Mouse (Mus musculus) CH12.LX (cell line): ENCODE results near the gene Dclk2. TPM values are rescaled to one million over a fixed set of nuclear protein-coding genes. Genes with fewer than 3 reads are reported as not detected.
A peak's percentile ranks its signal among the peaks of the same experiment; 100 is the strongest.

Experiments
- DNase-seq: peaks from one replicate; pipeline ENCODE4 v3.0.0-alpha.2; 2013; ENCODE audit errors: extremely low read depth
- H3K27ac ChIP-seq: 2 replicates; pipeline ENCODE4 v1.5.1; 2012; ENCODE audit warnings: low read depth, mild to moderate bottlenecking, control low read depth, moderate library complexity; ENCODE audit not compliant: insufficient read depth
- H3K27me3 ChIP-seq: replicated peaks from 2 replicates; pipeline ENCODE3; 2012; ENCODE audit warnings: inconsistent platforms
- H3K36me3 ChIP-seq, 2 experiments: replicated peaks in 1 of 2; 2 replicates each; pipeline versions ENCODE3 to v1.6.1; 2012; ENCODE audit warnings: inconsistent platforms in 1 of 2, low read length in 1 of 2, mild to moderate bottlenecking in 1 of 2, mixed read lengths in 1 of 2, moderate library complexity in 1 of 2; ENCODE audit not compliant: control insufficient read depth in 1 of 2, insufficient read depth in 1 of 2
- H3K4me1 ChIP-seq, 2 experiments: 2 replicates each; pipeline ENCODE4 v1.6.1; 2012; ENCODE audit warnings: inconsistent platforms in 1 of 2, moderate library complexity in 1 of 2; ENCODE audit not compliant: insufficient read depth in 2 of 2, control insufficient read depth in 1 of 2
- H3K4me2 ChIP-seq: 2 replicates; pipeline ENCODE4 v1.6.1; 2012; ENCODE audit warnings: low read depth, mild to moderate bottlenecking, control low read depth; ENCODE audit not compliant: poor library complexity, insufficient read depth, severe bottlenecking
- H3K4me3 ChIP-seq, 3 experiments: fragments of 150-350 bp in 1 of 3; sonication (generic) in 1 of 3; replicated peaks in 1 of 3; 2 replicates each; pipeline versions ENCODE3 to v1.5.1; 2011 to 2012; ENCODE audit warnings: low read depth in 2 of 3, low read length in 2 of 3, mild to moderate bottlenecking in 2 of 3, moderate library complexity in 2 of 3, control low read depth in 1 of 3, improper control_type of control experiment in 1 of 3, inconsistent platforms in 1 of 3, mixed read lengths in 1 of 3; ENCODE audit not compliant: poor library complexity in 1 of 3
- H3K79me2 ChIP-seq: replicated peaks from 2 replicates; pipeline ENCODE4 v1.6.1; 2012; ENCODE audit warnings: mild to moderate bottlenecking, moderate library complexity; ENCODE audit not compliant: control insufficient read depth, poor library complexity, insufficient read depth, severe bottlenecking; ENCODE audit errors: extremely low read depth
- H3K9ac ChIP-seq: 2 replicates; pipeline ENCODE4 v1.6.1; 2012; ENCODE audit warnings: low read depth, mild to moderate bottlenecking, control low read depth, moderate library complexity; ENCODE audit not compliant: insufficient read depth
- H3K9me3 ChIP-seq: replicated peaks from 2 replicates; pipeline ENCODE3; 2012; ENCODE audit warnings: low read length, inconsistent platforms, mixed read lengths
- BHLHE40 ChIP-seq: IDR thresholded peaks from 2 replicates; pipeline ENCODE4 v1.6.1; 2011; ENCODE audit warnings: mild to moderate bottlenecking, low read depth, low read length, improper control_type of control experiment
- CHD1 ChIP-seq: IDR thresholded peaks from 2 replicates; pipeline ENCODE4 v1.6.1; 2012; ENCODE audit warnings: low read depth, low read length, improper control_type of control experiment, inconsistent platforms
- CHD2 ChIP-seq: IDR thresholded peaks from 2 replicates; pipeline ENCODE4 v1.6.1; 2011; ENCODE audit warnings: low read length, improper control_type of control experiment
- CTCF ChIP-seq, 2 experiments: IDR thresholded peaks in 1 of 2; conservative IDR thresholded peaks in 1 of 2; 2 replicates each; pipeline ENCODE4 v1.5.1; 2011 to 2012; ENCODE audit warnings: low read depth in 2 of 2, low read length in 2 of 2, improper control_type of control experiment in 1 of 2, inconsistent platforms in 1 of 2, mild to moderate bottlenecking in 1 of 2, moderate library complexity in 1 of 2
- E2F4 ChIP-seq: IDR thresholded peaks from 2 replicates; pipeline ENCODE4 v1.6.1; 2011; ENCODE audit warnings: low read depth, low read length, improper control_type of control experiment; ENCODE audit not compliant: insufficient replicate concordance
- GABPA ChIP-seq: IDR thresholded peaks from 2 replicates; pipeline ENCODE4 v1.6.1; 2012; ENCODE audit warnings: low read depth, low read length, improper control_type of control experiment, inconsistent platforms; ENCODE audit not compliant: insufficient replicate concordance
- JUND ChIP-seq: conservative IDR thresholded peaks from 2 replicates; pipeline ENCODE4 v1.6.1; 2011; ENCODE audit warnings: low read depth, low read length, improper control_type of control experiment
- KAT2A ChIP-seq: IDR thresholded peaks from 2 replicates; pipeline ENCODE4 v1.6.1; 2012; ENCODE audit warnings: low read length, improper control_type of control experiment, inconsistent platforms; ENCODE audit not compliant: insufficient replicate concordance
- MAFK ChIP-seq: IDR thresholded peaks from 2 replicates; pipeline ENCODE4 v1.6.1; 2011; ENCODE audit warnings: low read length, improper control_type of control experiment; ENCODE audit not compliant: insufficient replicate concordance
- MAZ ChIP-seq: IDR thresholded peaks from 2 replicates; pipeline ENCODE4 v1.6.1; 2012; ENCODE audit warnings: low read depth, mild to moderate bottlenecking, inconsistent platforms, low read length, improper control_type of control experiment, moderate library complexity
- MEF2A ChIP-seq: IDR thresholded peaks from 2 replicates; pipeline ENCODE4 v1.6.1; 2014; ENCODE audit warnings: low read depth, mild to moderate bottlenecking, inconsistent platforms, low read length, improper control_type of control experiment, borderline replicate concordance
- MYC ChIP-seq: IDR thresholded peaks from 2 replicates; pipeline ENCODE4 v1.6.1; 2011; ENCODE audit warnings: low read depth, mild to moderate bottlenecking, improper control_type of control experiment, low read length
- PAX5 ChIP-seq: IDR thresholded peaks from 2 replicates; pipeline ENCODE4 v1.6.1; 2012; ENCODE audit warnings: low read length, inconsistent platforms, mixed read lengths
- RAD21 ChIP-seq: IDR thresholded peaks from 2 replicates; pipeline ENCODE4 v1.6.1; 2011; ENCODE audit warnings: low read depth, mild to moderate bottlenecking, low read length, improper control_type of control experiment, moderate library complexity
- SIN3A ChIP-seq: IDR thresholded peaks from 2 replicates; pipeline ENCODE4 v1.6.1; 2012; ENCODE audit warnings: low read length, improper control_type of control experiment, inconsistent platforms
- SMC3 ChIP-seq: IDR thresholded peaks from 2 replicates; pipeline ENCODE4 v1.6.1; 2011; ENCODE audit warnings: low read depth, low read length, improper control_type of control experiment
- USF1 ChIP-seq: IDR thresholded peaks from 2 replicates; pipeline ENCODE4 v1.6.1; 2014; ENCODE audit warnings: low read depth, mild to moderate bottlenecking, inconsistent platforms, low read length, improper control_type of control experiment
- USF2 ChIP-seq: conservative IDR thresholded peaks from 2 replicates; pipeline ENCODE4 v1.6.1; 2011; ENCODE audit warnings: low read depth, low read length, improper control_type of control experiment
- ZKSCAN1 ChIP-seq: IDR thresholded peaks from 2 replicates; pipeline ENCODE4 v1.6.1; 2012; ENCODE audit warnings: low read depth, inconsistent platforms, low read length, improper control_type of control experiment, borderline replicate concordance
- ZNF384 ChIP-seq: IDR thresholded peaks from 2 replicates; pipeline ENCODE4 v1.6.1; 2012; ENCODE audit warnings: low read depth, low read length, improper control_type of control experiment, inconsistent platforms
- dilution Hi-C: fragments of 300-500 bp; cut with MboI; formaldehyde crosslinking; loops from 2 replicates; pipeline ENCODE4 v1.14.3; 2020; ENCODE audit warnings: low sequenced_read_pairs; ENCODE audit not compliant: extremely low pct_unique_long_range_greater_than_20kb, extremely low pct_ligation_motif_present
- in situ Hi-C: fragments of 300-500 bp; cut with MboI; formaldehyde crosslinking; loops from 3 replicates; pipeline ENCODE4 v1.14.3; 2019; ENCODE audit warnings: low sequenced_read_pairs, low pct_ligation_motif_present, low pct_unique_long_range_greater_than_20kb, mixed read lengths
- polyA plus RNA-seq: library from polyadenylated mRNA; unstranded; fragments of >175 nt; gene quantifications from 2 replicates; pipeline ENCODE4 v1.2.1, GENCODE M21; 2012; ENCODE audit warnings: low read depth; ENCODE audit not compliant: insufficient read length
- total RNA-seq, 2 experiments: library from RNA; depleted of rRNA; stranded (reverse); fragments of 300-350 nt in 1 of 2; fragments of >200 nt in 1 of 2; gene quantifications; 2 replicates each; pipeline ENCODE4 v1.2.3; 2012 to 2014

Gene Dclk2
- total and polyA plus RNA-seq, 3 experiments: 0.93 to 2.0 (median 1.0) TPM

- Histone ChIP-seq H3K27me3 (no peaks in the 10 kb centered on the region), H3K4me1 (peaks cover 0 to 23% of the 10 kb centered on the region in 2 experiments; a peak in 2 of 4 replicates), H3K79me2 (no peaks in the 10 kb centered on the region), H3K9ac (no peak overlapping the region), H3K4me3 (no peak overlapping the region), H3K27ac (no peak overlapping the region), H3K36me3 (no peaks in the 10 kb centered on the region), H3K4me2 (no peak overlapping the region), H3K9me3 (peaks cover 9% of the 10 kb centered on the region)
- in situ Hi-C loops (no loop called here), dilution Hi-C loops (no loop called here)
- no peak for TF ChIP-seq RAD21
- TF ChIP-seq JUND: no peak
- TF ChIP-seq ZKSCAN1: no peak
- no peak for TF ChIP-seq KAT2A
- no peak for TF ChIP-seq SMC3
- no peak for TF ChIP-seq CTCF (conservative IDR thresholded peaks at IDR 0.05 in 1 of 2, IDR thresholded peaks at IDR 0.05 in 1 of 2; ENCODE audit: low read depth in 2 of 2, low read length in 2 of 2)
- no peak for TF ChIP-seq USF1
- no peak for TF ChIP-seq CHD1
- TF ChIP-seq MYC: no peak
- no peak for TF ChIP-seq SIN3A
- no peak for TF ChIP-seq MAZ
- no peak for TF ChIP-seq MAFK
- TF ChIP-seq BHLHE40: no peak
- no peak for TF ChIP-seq E2F4
- no peak for TF ChIP-seq GABPA
- no peak for TF ChIP-seq CHD2
- no peak for TF ChIP-seq USF2
- TF ChIP-seq PAX5: no peak
- no peak for TF ChIP-seq MEF2A
- DNase-seq: no peak
Observed at GRCm38 (mm10) chr3:86845578-86845977, 75.1 kb downstream of the Dclk2 start.

- in situ Hi-C loops: no loop called here
- DNase-seq: peak; percentile 24
- no peak overlapping the region for H3K27ac ChIP-seq
Observed at GRCm38 (mm10) chr3:86844804-86845481, 75.7 kb downstream of the Dclk2 start.

More at GRCm38 (mm10) chr3:86844804-86845481, 75.7 kb downstream of the Dclk2 start:
- H3K9me3 ChIP-seq: peaks cover 10% of the 10 kb centered on the region
- no peak overlapping the region for H3K9ac ChIP-seq
- H3K36me3 ChIP-seq: no peaks in the 10 kb centered on the region
- no peaks in the 10 kb centered on the region for H3K27me3 ChIP-seq
- H3K4me3 ChIP-seq: no peak overlapping the region
- TF ChIP-seq ZNF384 (peak; percentile 58), MAZ (no peak)
- H3K79me2 ChIP-seq: no peaks in the 10 kb centered on the region
- peaks cover 0 to 26% of the 10 kb centered on the region in 2 experiments; a peak in 2 of 4 replicates for H3K4me1 ChIP-seq
- dilution Hi-C loops: no loop called here
- no peak overlapping the region for H3K4me2 ChIP-seq
